In the genomic region with DNA sequence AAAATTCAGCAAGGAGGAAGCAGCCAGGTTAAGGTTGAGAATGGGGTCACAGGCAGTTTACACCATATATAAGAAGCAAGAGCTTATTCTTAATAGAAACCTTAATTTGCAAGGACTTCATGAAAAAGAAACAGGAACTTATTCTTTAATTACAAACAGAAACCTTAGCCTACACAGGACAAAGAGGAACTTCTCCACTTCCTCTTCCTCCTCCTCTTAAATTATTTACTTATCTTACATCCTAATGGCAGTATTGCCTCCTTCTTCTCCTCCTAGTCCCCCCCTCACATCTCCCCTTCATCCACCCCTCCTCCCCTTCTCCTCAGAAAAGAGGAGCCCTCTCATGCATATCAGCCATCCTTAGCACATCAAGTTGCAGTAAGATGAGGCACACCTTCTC, we compare ENCODE assay signal across 24 mouse cellular contexts. TPM values are rescaled to one million over a fixed set of nuclear protein-coding genes. Genes with fewer than 3 reads are reported as not detected.
"Had no signal": no experiment of that assay in that cellular context is flagged by ENCODE, and none has a peak within 500 bp of the region (broad histone marks: within the 10 kb centered on the region; RNA-seq: fewer than 3 reads in every experiment).

No protein-coding gene starts in this region.

- H3K4me3 ChIP-seq: layer of hippocampus, adult 2 months; left cerebral cortex, adult 2 months; liver, embryonic 12.5 days; liver, embryonic 15.5 days; lung, embryonic 15.5 days; neural tube, embryonic 12.5 days; neural tube, embryonic 15.5 days had no signal

- H3K36me3 ChIP-seq: liver, embryonic 12.5 days; liver, embryonic 15.5 days; lung, embryonic 15.5 days; neural tube, embryonic 12.5 days; neural tube, embryonic 15.5 days had no signal

- H3K27me3 ChIP-seq: liver, embryonic 12.5 days; liver, embryonic 15.5 days; lung, embryonic 15.5 days; neural tube, embryonic 12.5 days; neural tube, embryonic 15.5 days had no signal

- H3K4me2 ChIP-seq: liver, embryonic 12.5 days; liver, embryonic 15.5 days; lung, embryonic 15.5 days; midbrain, embryonic 11.5 days; neural tube, embryonic 12.5 days; neural tube, embryonic 15.5 days had no signal

- DNase-seq: kidney, adult 18-20 months; kidney, adult 9 months; kidney, postnatal 14 days; layer of hippocampus, adult 9-11 months; layer of hippocampus, postnatal 36 days; lung, adult 18-20 months; midbrain, embryonic 14.5 days; right cerebral cortex, adult 18-20 months; right cerebral cortex, postnatal 14 days; spleen, adult 18-20 months; thymus, adult 18-20 months; thymus, postnatal 36 days had no signal

- H3K9ac ChIP-seq: liver, embryonic 12.5 days; liver, embryonic 15.5 days; lung, embryonic 15.5 days; neural tube, embryonic 12.5 days; neural tube, embryonic 15.5 days had no signal

- ATAC-seq: liver, embryonic 12.5 days had no signal

- H3K9me3 ChIP-seq: liver, embryonic 12.5 days; liver, embryonic 15.5 days; lung, embryonic 15.5 days; neural tube, embryonic 12.5 days; neural tube, embryonic 15.5 days had no signal

- H3K4me1 ChIP-seq: liver, embryonic 12.5 days; liver, embryonic 15.5 days; lung, embryonic 15.5 days; neural tube, embryonic 12.5 days had no signal

- H3K27ac ChIP-seq: layer of hippocampus, adult 2 months; left cerebral cortex, adult 2 months; liver, embryonic 12.5 days; liver, embryonic 15.5 days; lung, embryonic 15.5 days; macrophage; neural tube, embryonic 12.5 days; neural tube, embryonic 15.5 days had no signal

RNA-seq across cellular contexts. Expression of a gene that starts 56.4 kb away (rescaled TPM):
- total RNA-seq: megakaryocyte-erythroid progenitor cell, adult 5-6 weeks had no signal
- polyA plus RNA-seq: limb, embryonic 11.5 days; liver, embryonic 12.5 days; liver, embryonic 15.5 days; macrophage; urinary bladder, adult 2 months had no signal
